Mouse (Mus musculus) bone marrow macrophage, adult 2 months (primary cell): ENCODE measurements around the gene Zfyve26.

Experiments
- CTCF ChIP-seq: IDR thresholded peaks from 2 replicates; pipeline ENCODE4 v1.5.1; 2012; ENCODE audit warnings: low read depth, mild to moderate bottlenecking, low read length, moderate library complexity
- POLR2A ChIP-seq: IDR thresholded peaks from 2 replicates; pipeline ENCODE4 v1.6.1; 2012; ENCODE audit warnings: mild to moderate bottlenecking, low read depth, low read length, borderline replicate concordance

DNA sequence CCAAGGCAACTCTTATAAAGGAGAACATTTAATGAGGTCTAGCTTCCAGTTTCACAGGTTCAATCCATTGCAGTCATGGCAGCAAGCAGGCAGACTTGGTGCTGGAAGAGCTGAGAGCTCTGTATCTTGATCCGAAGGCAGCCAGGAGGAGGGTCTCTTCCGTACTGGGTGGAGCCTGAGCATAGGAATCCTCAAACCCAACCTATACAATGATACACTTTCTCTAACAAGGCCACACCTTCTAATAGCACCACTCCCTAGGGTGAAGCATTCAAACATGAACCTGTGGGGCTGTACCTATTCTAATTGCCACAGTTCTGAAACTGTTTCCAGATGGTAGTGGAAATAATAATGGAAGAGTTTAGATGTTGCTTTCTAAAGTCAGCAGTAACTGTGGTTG is 34.5 kb upstream of the Zfyve26 start:
- TF ChIP-seq CTCF (no peak), POLR2A (no peak)
